Mouse (Mus musculus): ENCODE results near the gene Phf13. TPM values are rescaled to one million over a fixed set of nuclear protein-coding genes. Genes with fewer than 3 reads are reported as not detected.
A peak's percentile ranks its signal among the peaks of the same experiment; 100 is the strongest.

Phf13 gene
- polyA plus RNA-seq, 1 experiment from 2014 or later: 28.9 TPM

- Histone ChIP-seq H3K9me3 (no peaks in the 10 kb centered on the region), H3K36me3 (peaks cover 31% of the 10 kb centered on the region), H3K4me1 (peaks cover 24% of the 10 kb centered on the region), H3K27ac (replicated peaks) (no peak overlapping the region), H3K4me3 (no peak overlapping the region), H3K4me2 (replicated peaks) (no peak overlapping the region), H3K27me3 (no peaks in the 10 kb centered on the region; the same call in 1 of the 2 replicates), H3K9ac (replicated peaks) (no peak overlapping the region; the same call in 1 of the 2 replicates)
- no peak for ATAC-seq (ENCODE audit: low FRiP score, low read depth)
- 71% methylated on average over 8 of the region's 8 CpGs for WGBS
Measured at GRCm38 (mm10) chr4:151986650-151987049, 9.4 kb downstream of the Phf13 start.

- Histone ChIP-seq H3K36me3 (peaks cover 27% of the 10 kb centered on the region), H3K4me3 (no peak overlapping the region), H3K4me1 (peaks cover 27% of the 10 kb centered on the region), H3K27me3 (no peaks in the 10 kb centered on the region; the same call in 1 of the 2 replicates), H3K4me2 (replicated peaks) (no peak overlapping the region), H3K9ac (replicated peaks) (no peak overlapping the region), H3K9me3 (no peaks in the 10 kb centered on the region), H3K27ac (replicated peaks) (no peak overlapping the region)
- WGBS: 52% methylated on average over 10 of the region's 10 CpGs
- no peak for ATAC-seq (ENCODE audit: low FRiP score, low read depth)
Measured at GRCm38 (mm10) chr4:151985886-151986285, 10.2 kb downstream of the Phf13 start.

- WGBS: 25% methylated on average over 9 of the region's 9 CpGs
- Histone ChIP-seq H3K36me3 (peaks cover 39% of the 10 kb centered on the region), H3K4me1 (peaks cover 21% of the 10 kb centered on the region), H3K27me3 (no peaks in the 10 kb centered on the region; the same call in 1 of the 2 replicates), H3K9me3 (no peaks in the 10 kb centered on the region), H3K4me3 (no peak overlapping the region), H3K4me2 (replicated peaks) (no peak overlapping the region), H3K27ac (replicated peaks) (no peak overlapping the region; the same call in 1 of the 2 replicates), H3K9ac (replicated peaks) (0 out of 2 replicates have a peak overlapping the region, but pooled peaks have one; percentile 4)
- peak; percentile 17; the same call in 1 of the 2 replicates for ATAC-seq (ENCODE audit: low FRiP score, low read depth)
Measured at GRCm38 (mm10) chr4:151983560-151983959, 12.5 kb downstream of the Phf13 start.

GRCm38 (mm10) chr4:151983043-151983442 lies 13.0 kb downstream of the Phf13 start:
- Histone ChIP-seq H3K36me3 (peaks cover 40% of the 10 kb centered on the region), H3K4me3 (no peak overlapping the region), H3K27ac (replicated peaks) (no peak overlapping the region), H3K4me1 (peaks cover 18% of the 10 kb centered on the region), H3K9me3 (no peaks in the 10 kb centered on the region), H3K27me3 (no peaks in the 10 kb centered on the region; the same call in 1 of the 2 replicates), H3K9ac (replicated peaks) (no peak overlapping the region), H3K4me2 (replicated peaks) (no peak overlapping the region)
- WGBS: 58% methylated on average over 17 of the region's 17 CpGs
- no peak for ATAC-seq (ENCODE audit: low FRiP score, low read depth)

- H3K36me3 ChIP-seq: peaks cover 49% of the 10 kb centered on the region
- no peak overlapping the region for H3K9ac ChIP-seq (replicated peaks)
- no peak overlapping the region for H3K4me2 ChIP-seq (replicated peaks)
- H3K4me3 ChIP-seq: no peak overlapping the region
- H3K27me3 ChIP-seq: no peaks in the 10 kb centered on the region
- peak; percentile 70 for ATAC-seq (ENCODE audit: low FRiP score, low read depth)
- peaks cover 5% of the 10 kb centered on the region; the same call in 1 of the 2 replicates for H3K4me1 ChIP-seq
- H3K27ac ChIP-seq (replicated peaks): no peak overlapping the region
- 12% methylated on average over 5 of the region's 5 CpGs for WGBS
- H3K9me3 ChIP-seq: no peaks in the 10 kb centered on the region
Measured at GRCm38 (mm10) chr4:151981363-151981762, 14.7 kb downstream of the Phf13 start.

GRCm38 (mm10) chr4:151980699-151981098 lies 15.4 kb downstream of the Phf13 start:
- Histone ChIP-seq H3K4me2 (replicated peaks) (no peak overlapping the region), H3K4me1 (peaks cover 3% of the 10 kb centered on the region; the same call in 1 of the 2 replicates), H3K36me3 (peaks cover 55% of the 10 kb centered on the region), H3K27me3 (no peaks in the 10 kb centered on the region), H3K9ac (replicated peaks) (no peak overlapping the region), H3K27ac (replicated peaks) (no peak overlapping the region), H3K4me3 (no peak overlapping the region), H3K9me3 (no peaks in the 10 kb centered on the region)
- ATAC-seq (ENCODE audit: low FRiP score, low read depth): no peak
- WGBS: 77% methylated on average over 8 of the region's 8 CpGs

- Histone ChIP-seq H3K27ac (replicated peaks) (no peak overlapping the region), H3K4me2 (replicated peaks) (no peak overlapping the region), H3K27me3 (no peaks in the 10 kb centered on the region), H3K9ac (replicated peaks) (no peak overlapping the region), H3K4me1 (peaks cover 3% of the 10 kb centered on the region; the same call in 1 of the 2 replicates), H3K36me3 (peaks cover 81% of the 10 kb centered on the region), H3K4me3 (no peak overlapping the region), H3K9me3 (0 out of 2 replicates have a peak, but pooled peaks cover 3% of the 10 kb centered on the region)
- peak; percentile 7; the same call in 1 of the 2 replicates for ATAC-seq (ENCODE audit: low FRiP score, low read depth)
- 47% methylated on average over 10 of the region's 10 CpGs for WGBS
Measured at GRCm38 (mm10) chr4:151977748-151978147, 18.3 kb downstream of the Phf13 start.

- Histone ChIP-seq H3K9ac (replicated peaks) (no peak overlapping the region), H3K27me3 (no peaks in the 10 kb centered on the region), H3K9me3 (0 out of 2 replicates have a peak, but pooled peaks cover 3% of the 10 kb centered on the region), H3K4me1 (no peaks in the 10 kb centered on the region), H3K4me2 (replicated peaks) (no peak overlapping the region), H3K27ac (replicated peaks) (no peak overlapping the region), H3K36me3 (peaks cover 72% of the 10 kb centered on the region), H3K4me3 (no peak overlapping the region)
- no peak for ATAC-seq (ENCODE audit: low FRiP score, low read depth)
- 90% methylated on average over 3 of the region's 3 CpGs for whole genome bisulfite sequencing
Measured at GRCm38 (mm10) chr4:151975441-151975840, 20.6 kb downstream of the Phf13 start.

GRCm38 (mm10) chr4:151972221-151972967 lies 23.7 kb downstream of the Phf13 start:
- H3K36me3 ChIP-seq: peaks cover 70% of the 10 kb centered on the region
- WGBS: 78% methylated on average over 10 of the region's 10 CpGs

GRCm38 (mm10) chr4:151968204-151968921 lies 27.7 kb downstream of the Phf13 start:
- Histone ChIP-seq H3K27ac (replicated peaks) (peak overlapping the region; percentile 22; the same call in 1 of the 2 replicates), H3K4me2 (replicated peaks) (no peak overlapping the region), H3K4me1 (no peaks in the 10 kb centered on the region), H3K9ac (replicated peaks) (no peak overlapping the region), H3K4me3 (no peak overlapping the region), H3K36me3 (peaks cover 58% of the 10 kb centered on the region), H3K27me3 (no peaks in the 10 kb centered on the region), H3K9me3 (no peaks in the 10 kb centered on the region)
- WGBS: 87% methylated on average over 26 of the region's 26 CpGs
- peak; percentile 38; the same call in 1 of the 2 replicates for ATAC-seq (ENCODE audit: low FRiP score, low read depth)

More at GRCm38 (mm10) chr4:151972221-151972967, 23.7 kb downstream of the Phf13 start:
- H3K4me3 ChIP-seq: no peak overlapping the region
- H3K4me2 ChIP-seq (replicated peaks): no peak overlapping the region
- no peak overlapping the region for H3K27ac ChIP-seq (replicated peaks)
- ATAC-seq (ENCODE audit: low FRiP score, low read depth): no peak
- no peak overlapping the region for H3K9ac ChIP-seq (replicated peaks)
- 0 out of 2 replicates have a peak, but pooled peaks cover 3% of the 10 kb centered on the region for H3K9me3 ChIP-seq
- no peaks in the 10 kb centered on the region for H3K27me3 ChIP-seq
- no peaks in the 10 kb centered on the region for H3K4me1 ChIP-seq

GRCm38 (mm10) chr4:151962817-151963216 lies 33.2 kb downstream of the Phf13 start:
- H3K27ac ChIP-seq (replicated peaks): no peak overlapping the region
- H3K27me3 ChIP-seq: no peaks in the 10 kb centered on the region
- WGBS: 88% methylated on average over 3 of the region's 3 CpGs
- H3K9ac ChIP-seq (replicated peaks): no peak overlapping the region
- ATAC-seq (ENCODE audit: low FRiP score, low read depth): no peak
- H3K36me3 ChIP-seq: peaks cover 72% of the 10 kb centered on the region
- no peaks in the 10 kb centered on the region for H3K4me1 ChIP-seq
- H3K4me2 ChIP-seq (replicated peaks): no peak overlapping the region
- no peaks in the 10 kb centered on the region for H3K9me3 ChIP-seq
- H3K4me3 ChIP-seq: no peak overlapping the region

- ATAC-seq (ENCODE audit: low FRiP score, low read depth): no peak
- Histone ChIP-seq H3K4me2 (replicated peaks) (no peak overlapping the region), H3K4me1 (no peaks in the 10 kb centered on the region), H3K9ac (replicated peaks) (no peak overlapping the region), H3K4me3 (no peak overlapping the region), H3K27ac (replicated peaks) (no peak overlapping the region), H3K9me3 (no peaks in the 10 kb centered on the region), H3K36me3 (peaks cover 86% of the 10 kb centered on the region), H3K27me3 (no peaks in the 10 kb centered on the region)
- WGBS: 96% methylated on average over 3 of the region's 3 CpGs
Measured at GRCm38 (mm10) chr4:151960513-151960854, 35.6 kb downstream of the Phf13 start.
